Mouse (Mus musculus): ENCODE data around the gene Nt5m.

DNA sequence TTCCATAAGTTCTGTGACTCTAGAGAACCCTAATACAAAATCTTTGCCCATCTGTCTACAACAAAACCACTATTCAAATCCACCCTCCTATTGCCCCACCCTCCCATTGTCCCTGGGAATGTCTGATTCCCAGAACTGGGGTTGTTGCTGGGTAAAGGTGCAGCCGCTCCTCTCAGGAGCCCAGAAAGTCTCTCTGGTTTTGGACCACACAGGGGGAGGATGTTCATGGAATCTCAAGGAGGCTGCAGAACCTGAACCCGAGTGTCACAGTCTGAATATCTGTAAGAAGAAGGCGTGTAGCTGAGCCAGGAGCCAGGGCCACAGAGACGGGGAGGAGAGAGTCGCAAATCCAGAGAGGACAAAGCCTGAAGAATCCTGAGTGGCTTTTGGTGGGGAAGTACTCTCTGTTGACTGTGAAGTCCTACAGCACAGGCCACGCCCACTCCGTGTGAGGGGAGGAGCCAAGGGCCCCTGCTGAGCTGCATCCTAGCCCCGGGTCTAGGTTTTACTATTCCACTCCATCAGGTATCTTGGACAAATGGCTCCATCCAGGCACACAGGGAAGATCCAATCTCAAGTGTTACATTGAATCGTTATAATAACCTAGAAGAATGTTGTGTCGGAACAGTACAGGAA lies 54.0 kb downstream of the Nt5m start:
- no peak for TF ChIP-seq CTCF (IDR thresholded peaks at IDR 0.05; ENCODE audit: extremely low read depth, insufficient read length, insufficient replicate concordance, low read depth, low read length)
- no peak for TF ChIP-seq POLR2A (IDR thresholded peaks at IDR 0.05; ENCODE audit: low read depth, low read length)
